Mouse (Mus musculus) gastrocnemius, adult 2 months (tissue): ENCODE data around the gene Slc35a3. TPM values are rescaled to one million over a fixed set of nuclear protein-coding genes. Genes with fewer than 3 reads are reported as not detected.
"Not testable (repeated sequence)": the region's sequence is repeated elsewhere in the genome, so short reads cannot be mapped to it uniquely, and the experiment has no call there.

Source experiments
- DNase-seq: peaks from one replicate; pipeline ENCODE4 v3.0.0; 2022
- H3K27ac ChIP-seq: fragments of 200-600 bp; 2 replicates; pipeline ENCODE4 v1.8.1; 2022; ENCODE audit warnings: mild to moderate bottlenecking
- H3K4me3 ChIP-seq: fragments of 200-600 bp; 2 replicates; pipeline ENCODE4 v1.8.1; 2022; ENCODE audit warnings: mild to moderate bottlenecking, moderate library complexity
- CTCF ChIP-seq: fragments of 200-600 bp; IDR thresholded peaks from 2 replicates; pipeline ENCODE4 v1.8.1; 2022; ENCODE audit warnings: antibody characterized with exemption, mild to moderate bottlenecking, moderate library complexity
- intact Hi-C: fragments of 180-260 bp; cut with DNase I; formaldehyde crosslinking; loops from one replicate; pipeline ENCODE4 v1.15.1; 2025
- long read RNA-seq, 2 experiments: library from polyadenylated mRNA; stranded (forward); transcript quantifications; one replicate each; pipeline ENCODE4 v2.0.0; 2021
- total RNA-seq, 2 experiments: library from RNA; stranded (reverse); gene quantifications; 2 replicates each; pipeline ENCODE4 v1.2.3; 2021

Gene Slc35a3
- 1 to 10 TPM; 5.1 to 8.0 TPM for total RNA-seq
- long read RNA-seq, experiment 1, full-length matches to known transcripts = 4 of 6 reads
- long read RNA-seq, experiment 1, partial matches to known transcripts = 0 of 6 reads
- long read RNA-seq, experiment 1, other reads (novel, unspliced or antisense) = 2 of 6 reads
- long read RNA-seq, experiment 2, full-length matches to known transcripts = 3 of 4 reads
- long read RNA-seq, experiment 2, partial matches to known transcripts = 0 of 4 reads
- long read RNA-seq, experiment 2, other reads (novel, unspliced or antisense) = 1 of 4 reads

DNA sequence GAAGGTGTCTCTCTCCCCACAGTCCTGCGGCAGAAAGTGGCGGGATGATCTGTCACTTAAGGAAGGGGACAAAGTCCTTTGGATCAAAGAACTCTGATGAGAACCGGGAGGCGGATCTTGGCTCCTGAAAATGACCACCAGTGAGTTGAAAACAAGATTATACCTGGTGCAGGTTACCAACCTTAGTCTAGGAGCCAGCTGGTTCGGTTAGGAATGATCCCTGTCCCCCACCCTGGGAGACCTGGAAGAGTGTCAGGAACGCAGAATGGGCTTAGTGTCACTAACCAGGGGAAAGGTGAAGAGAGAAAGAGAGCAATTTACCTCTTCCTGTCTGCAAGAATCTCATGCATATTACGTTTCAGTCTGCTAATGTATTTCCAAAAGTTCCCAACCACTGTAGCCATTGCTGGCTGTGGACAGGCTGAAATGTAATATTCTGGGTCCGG is at the start of gene Slc35a3:
Gene Slc35a3, minus strand, starts transcription at position 396 of the 446 bp plus-strand sequence.
- no peak for TF ChIP-seq CTCF
- DNase-seq = peak; percentile 37
- intact Hi-C loops = loop anchor here (5.0 kb wide), 1 partner anchor 45 kb away; no protein-coding TSS in a partner anchor
- Histone ChIP-seq H3K4me3 (peak within 1 kb of the TSS; percentile 96), H3K27ac (peak within 1 kb of the TSS; percentile 96)

DNA sequence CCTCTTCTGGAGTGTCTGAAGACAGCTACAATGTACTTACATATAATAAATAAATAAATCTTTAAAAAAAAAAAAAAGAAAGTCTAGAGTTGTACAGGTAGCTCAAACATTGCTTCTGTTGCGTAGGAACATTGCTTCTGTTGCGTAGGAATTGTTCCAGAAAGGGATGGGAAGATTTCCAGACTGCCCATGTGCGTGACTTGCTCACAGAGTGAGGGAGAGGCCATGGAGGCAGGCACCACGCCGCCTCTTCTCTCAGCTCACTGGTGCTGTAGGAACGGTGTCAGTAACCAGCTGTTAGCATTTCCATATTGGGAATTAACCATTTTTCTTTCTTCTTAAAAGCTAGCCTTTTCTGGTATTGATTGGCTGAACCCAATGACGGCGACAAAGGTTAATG is 40.2 kb upstream of the Slc35a3 start:
- intact Hi-C loops = loop anchor here (5.0 kb wide), 1 partner anchor 161 kb away; the partner anchor contains the start of gene Sass6
- no peak for DNase-seq
- Histone ChIP-seq H3K4me3 (no peak overlapping the region), H3K27ac (no peak overlapping the region)
- no peak for TF ChIP-seq CTCF

GRCm38 (mm10) chr3:116751191-116751860 is 38.7 kb upstream of the Slc35a3 start:
- Histone ChIP-seq H3K27ac (no peak overlapping the region), H3K4me3 (no peak overlapping the region)
- peak; percentile 73 for TF ChIP-seq CTCF
- DNase-seq = no peak
- intact Hi-C loops = loop anchor here (5.0 kb wide), 1 partner anchor 159 kb away; the partner anchor contains the start of gene Sass6

GRCm38 (mm10) chr3:116748391-116749170 is 36.0 kb upstream of the Slc35a3 start:
- peak; percentile 75 for TF ChIP-seq CTCF
- intact Hi-C loops = loop anchor here (10.0 kb wide), 1 partner anchor 234 kb away; the partner anchor contains the start of gene Dbt
- DNase-seq = peak; percentile 33
- Histone ChIP-seq H3K4me3 (no peak overlapping the region), H3K27ac (no peak overlapping the region)

DNA sequence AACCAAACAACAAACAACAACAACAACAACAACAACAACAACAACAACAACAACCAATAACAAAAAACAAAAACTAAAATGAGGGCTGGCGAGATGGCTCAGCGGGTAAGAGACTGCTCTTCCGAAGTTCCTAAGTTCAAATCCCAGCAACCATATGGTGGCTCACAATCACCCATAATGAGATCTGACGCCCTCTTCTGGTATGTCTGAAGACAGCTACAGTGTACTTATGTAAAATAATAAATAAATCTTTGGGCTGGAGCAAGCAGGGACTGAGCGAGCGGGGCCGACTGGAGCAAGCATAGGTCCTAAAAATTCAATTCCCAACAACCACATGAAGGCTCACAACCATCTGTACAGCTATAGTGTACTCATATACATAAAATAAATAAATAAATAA is 35.0 kb upstream of the Slc35a3 start:
- intact Hi-C loops = loop anchor here (10.0 kb wide), 1 partner anchor 233 kb away; the partner anchor contains the start of gene Dbt
- TF ChIP-seq CTCF = peak; percentile 33; the same call in 1 of the 2 replicates

GRCm38 (mm10) chr3:116740963-116741362 is 28.3 kb upstream of the Slc35a3 start:
- intact Hi-C loops = loop anchor here (10.0 kb wide), 1 partner anchor 226 kb away; the partner anchor contains the start of gene Dbt
- DNase-seq = no peak
- TF ChIP-seq CTCF = no peak
- Histone ChIP-seq H3K27ac (no peak overlapping the region), H3K4me3 (no peak overlapping the region)

More for the DNA sequence above, 35.0 kb upstream of the Slc35a3 start:
- not testable (repeated sequence) for DNase-seq, H3K4me3 ChIP-seq, H3K27ac ChIP-seq

GRCm38 (mm10) chr3:116740106-116740505 is 27.5 kb upstream of the Slc35a3 start:
- Histone ChIP-seq H3K4me3 (no peak overlapping the region), H3K27ac (no peak overlapping the region)
- TF ChIP-seq CTCF = no peak
- intact Hi-C loops = loop anchor here (10.0 kb wide), 1 partner anchor 225 kb away; the partner anchor contains the start of gene Dbt
- no peak for DNase-seq

DNA sequence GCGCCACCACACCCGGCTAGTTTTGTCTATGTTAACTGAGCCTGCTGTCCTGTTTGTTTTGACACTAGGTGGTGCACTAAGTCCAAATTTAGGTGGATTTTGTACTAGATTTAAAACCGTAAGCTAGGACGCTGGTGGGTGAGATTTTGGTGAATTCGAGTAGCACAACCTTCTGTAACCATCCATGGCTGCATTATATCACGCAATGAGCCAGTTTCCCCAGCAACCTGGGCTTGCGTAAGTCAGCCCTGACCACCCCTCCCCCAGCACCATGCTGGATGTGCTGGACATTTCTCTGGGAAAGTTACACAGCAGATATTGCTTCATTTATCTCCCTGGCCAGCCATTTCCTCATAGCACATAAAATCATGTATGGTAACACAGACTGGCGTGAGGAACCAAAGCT is 24.7 kb upstream of the Slc35a3 start:
- TF ChIP-seq CTCF = peak; percentile 38; the same call in 1 of the 2 replicates
- intact Hi-C loops = no loop called here
- no peak overlapping the region for H3K27ac ChIP-seq

DNA sequence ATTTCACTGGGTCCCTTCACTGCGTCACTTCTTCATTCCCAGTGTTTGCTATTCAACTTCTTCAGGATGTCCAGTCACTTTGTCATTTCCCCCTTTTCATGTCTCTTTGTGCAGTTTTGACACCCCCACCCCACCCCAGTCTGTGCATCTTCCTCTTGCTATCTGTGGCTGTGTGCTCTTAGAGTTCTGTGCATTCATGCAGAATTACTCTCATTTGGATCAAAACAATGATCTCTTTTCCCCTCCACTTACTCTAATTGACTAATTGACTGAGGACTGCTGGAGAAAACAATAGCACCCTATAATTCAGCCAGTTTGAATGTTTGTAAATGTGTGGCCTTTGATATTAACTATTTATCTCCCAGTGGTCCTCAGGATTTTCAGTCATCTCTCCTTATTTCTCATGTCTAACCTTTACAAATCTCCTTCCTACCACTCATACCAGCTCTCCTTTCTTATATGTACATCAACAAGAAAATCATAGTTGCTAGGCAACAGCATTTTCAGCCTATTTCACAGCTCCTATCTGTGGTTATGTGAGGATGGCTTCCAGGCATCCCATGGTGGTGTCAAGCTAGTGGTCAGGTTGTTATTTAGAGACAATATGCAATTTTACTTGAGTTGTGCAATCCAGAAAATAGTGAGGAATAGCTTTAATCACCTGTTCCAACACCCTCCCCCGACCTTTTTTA is 17.0 kb upstream of the Slc35a3 start:
- intact Hi-C loops = no loop called here
- DNase-seq = no peak
- H3K4me3 ChIP-seq = no peak overlapping the region
- no peak overlapping the region for H3K27ac ChIP-seq
- no peak for TF ChIP-seq CTCF

More for the DNA sequence above, 24.7 kb upstream of the Slc35a3 start:
- H3K4me3 ChIP-seq = no peak overlapping the region
- no peak for DNase-seq

GRCm38 (mm10) chr3:116726807-116727206 is 14.2 kb upstream of the Slc35a3 start:
- Histone ChIP-seq H3K27ac (no peak overlapping the region), H3K4me3 (no peak overlapping the region)
- DNase-seq = no peak
- no peak for TF ChIP-seq CTCF
- intact Hi-C loops = no loop called here

GRCm38 (mm10) chr3:116723496-116724481 is 11.2 kb upstream of the Slc35a3 start:
- no peak for DNase-seq
- no peak overlapping the region for H3K27ac ChIP-seq
- TF ChIP-seq CTCF = no peak
- intact Hi-C loops = no loop called here
- no peak overlapping the region for H3K4me3 ChIP-seq
